Mouse (Mus musculus): Measurements from ENCODE around the gene Ufc1. TPM values are rescaled to one million over a fixed set of nuclear protein-coding genes. Genes with fewer than 3 reads are reported as not detected.

Ufc1 gene
- total and polyA plus RNA-seq, 3 experiments, result 71.4 to 115 (median 98.4) TPM

GRCm38 (mm10) chr1:171272086-171272485 is 22.7 kb downstream of the Ufc1 start:
- Histone ChIP-seq H3K36me3 (replicated peaks in 1 of 2; ENCODE audit: control insufficient read depth in 1 of 2, insufficient read depth in 1 of 2, low read length in 1 of 2) (peaks cover 44 to 54% of the 10 kb centered on the region in 2 experiments), H3K9me3 (replicated peaks; ENCODE audit: low read length) (no peaks in the 10 kb centered on the region), H3K4me1 (ENCODE audit: control insufficient read depth in 1 of 2, insufficient read depth in 2 of 2) (peaks cover 0 to 26% of the 10 kb centered on the region in 2 experiments; a peak in 2 of 4 replicates), H3K27ac (ENCODE audit: insufficient read depth, low read depth) (no peak overlapping the region), H3K79me2 (replicated peaks; ENCODE audit: control insufficient read depth, extremely low read depth, insufficient read depth, poor library complexity, severe bottlenecking) (no peaks in the 10 kb centered on the region), H3K4me2 (ENCODE audit: insufficient read depth, low read depth, poor library complexity, severe bottlenecking) (no peak overlapping the region), H3K9ac (ENCODE audit: insufficient read depth, low read depth) (no peak overlapping the region), H3K27me3 (replicated peaks) (no peaks in the 10 kb centered on the region), H3K4me3 (replicated peaks in 1 of 3; ENCODE audit: low read depth in 2 of 3, low read length in 2 of 3, poor library complexity in 1 of 3) (no peak overlapping the region)
- in situ Hi-C loops (cut with MboI; ENCODE audit: low pct_ligation_motif_present, low pct_unique_long_range_greater_than_20kb, low sequenced_read_pairs) (no loop called here), dilution Hi-C loops (cut with MboI; ENCODE audit: extremely low pct_ligation_motif_present, extremely low pct_unique_long_range_greater_than_20kb, low sequenced_read_pairs) (no loop called here)
- no peak for DNase-seq (ENCODE audit: extremely low read depth)
- TF ChIP-seq USF1 (IDR thresholded peaks at IDR 0.05; ENCODE audit: low read depth, low read length) (no peak), MEF2A (IDR thresholded peaks at IDR 0.05; ENCODE audit: borderline replicate concordance, low read depth, low read length) (no peak), CHD1 (IDR thresholded peaks at IDR 0.05; ENCODE audit: low read depth, low read length) (no peak), SIN3A (IDR thresholded peaks at IDR 0.05; ENCODE audit: low read length) (no peak), CTCF (conservative IDR thresholded peaks at IDR 0.05 in 1 of 2, IDR thresholded peaks at IDR 0.05 in 1 of 2; ENCODE audit: low read depth in 2 of 2, low read length in 2 of 2) (no peak), ZNF384 (IDR thresholded peaks at IDR 0.05; ENCODE audit: low read depth, low read length) (no peak), TBP (conservative IDR thresholded peaks at IDR 0.05; ENCODE audit: low read depth, low read length) (no peak), RAD21 (IDR thresholded peaks at IDR 0.05; ENCODE audit: low read depth, low read length) (no peak), MYC (IDR thresholded peaks at IDR 0.05; ENCODE audit: low read depth, low read length) (no peak), EP300 (IDR thresholded peaks at IDR 0.05; ENCODE audit: low read length) (no peak)

DNA sequence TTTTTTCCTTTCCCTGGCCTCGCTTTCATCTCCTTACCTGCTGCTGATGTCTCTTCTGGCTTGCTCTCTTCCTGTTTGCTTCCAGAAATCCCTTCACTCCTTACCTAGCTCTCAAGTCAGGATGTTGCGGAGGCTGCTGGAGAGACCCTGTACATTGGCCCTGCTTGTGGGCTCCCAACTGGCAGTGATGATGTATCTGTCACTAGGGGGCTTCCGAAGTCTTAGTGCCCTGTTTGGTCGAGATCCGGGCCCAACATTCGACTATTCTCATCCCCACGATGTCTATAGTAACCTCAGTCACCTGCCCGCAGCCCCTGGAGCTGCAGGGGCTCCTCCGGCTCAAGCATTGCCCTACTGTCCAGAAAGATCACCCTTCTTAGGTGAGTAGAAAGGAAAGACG is 23.2 kb downstream of the Ufc1 start:
- Histone ChIP-seq H3K9me3 (replicated peaks; ENCODE audit: low read length) (no peaks in the 10 kb centered on the region), H3K27me3 (replicated peaks) (no peaks in the 10 kb centered on the region), H3K27ac (ENCODE audit: insufficient read depth, low read depth) (no peak overlapping the region), H3K79me2 (replicated peaks; ENCODE audit: control insufficient read depth, extremely low read depth, insufficient read depth, poor library complexity, severe bottlenecking) (no peaks in the 10 kb centered on the region), H3K36me3 (replicated peaks in 1 of 2; ENCODE audit: control insufficient read depth in 1 of 2, insufficient read depth in 1 of 2, low read length in 1 of 2) (peaks cover 39 to 50% of the 10 kb centered on the region in 2 experiments), H3K4me3 (replicated peaks in 1 of 3; ENCODE audit: low read depth in 2 of 3, low read length in 2 of 3, poor library complexity in 1 of 3) (no peak overlapping the region), H3K9ac (ENCODE audit: insufficient read depth, low read depth) (no peak overlapping the region), H3K4me2 (ENCODE audit: insufficient read depth, low read depth, poor library complexity, severe bottlenecking) (no peak overlapping the region), H3K4me1 (ENCODE audit: control insufficient read depth in 1 of 2, insufficient read depth in 2 of 2) (peaks cover 0 to 26% of the 10 kb centered on the region in 2 experiments; a peak in 2 of 4 replicates)
- TF ChIP-seq CHD2 (IDR thresholded peaks at IDR 0.05; ENCODE audit: low read length) (no peak), MAFK (IDR thresholded peaks at IDR 0.05; ENCODE audit: insufficient replicate concordance, low read length) (no peak), USF2 (conservative IDR thresholded peaks at IDR 0.05; ENCODE audit: low read depth, low read length) (no peak), JUN (IDR thresholded peaks at IDR 0.05; ENCODE audit: insufficient read depth, low read depth, low read length) (no peak), POLR2A (IDR thresholded peaks at IDR 0.05; ENCODE audit: low read depth, low read length) (no peak), USF1 (IDR thresholded peaks at IDR 0.05; ENCODE audit: low read depth, low read length) (no peak), ZMIZ1 (IDR thresholded peaks at IDR 0.05; ENCODE audit: low read depth, low read length) (no peak), ELF1 (IDR thresholded peaks at IDR 0.05; ENCODE audit: low read depth, low read length) (no peak), ZC3H11A (IDR thresholded peaks at IDR 0.05; ENCODE audit: low read depth, low read length) (no peak), E2F4 (IDR thresholded peaks at IDR 0.05; ENCODE audit: insufficient replicate concordance, low read depth, low read length) (no peak), PAX5 (IDR thresholded peaks at IDR 0.05; ENCODE audit: low read length) (no peak), TCF12 (IDR thresholded peaks at IDR 0.05; ENCODE audit: low read depth, low read length) (no peak), CTCF (conservative IDR thresholded peaks at IDR 0.05 in 1 of 2, IDR thresholded peaks at IDR 0.05 in 1 of 2; ENCODE audit: low read depth in 2 of 2, low read length in 2 of 2) (no peak), EP300 (IDR thresholded peaks at IDR 0.05; ENCODE audit: low read length) (no peak), MYC (IDR thresholded peaks at IDR 0.05; ENCODE audit: low read depth, low read length) (no peak), MEF2A (IDR thresholded peaks at IDR 0.05; ENCODE audit: borderline replicate concordance, low read depth, low read length) (no peak), NELFE (IDR thresholded peaks at IDR 0.05; ENCODE audit: low read depth, low read length) (no peak), UBTF (IDR thresholded peaks at IDR 0.05; ENCODE audit: low read depth, low read length) (no peak), POLR2AphosphoS2 (IDR thresholded peaks at IDR 0.05; ENCODE audit: low read depth, low read length) (no peak), KAT2A (IDR thresholded peaks at IDR 0.05; ENCODE audit: insufficient replicate concordance, low read length) (no peak)
- dilution Hi-C loops (cut with MboI; ENCODE audit: extremely low pct_ligation_motif_present, extremely low pct_unique_long_range_greater_than_20kb, low sequenced_read_pairs), result no loop called here
- in situ Hi-C loops (cut with MboI; ENCODE audit: low pct_ligation_motif_present, low pct_unique_long_range_greater_than_20kb, low sequenced_read_pairs), result no loop called here
- DNase-seq (ENCODE audit: extremely low read depth), result no peak
